Mouse (Mus musculus) forebrain, embryonic 12.5 days (tissue): Measurements from ENCODE around the gene Atp6v1b1. TPM values are rescaled to one million over a fixed set of nuclear protein-coding genes. Genes with fewer than 3 reads are reported as not detected.

ENCODE experiments used
- ATAC-seq: fragments of 200-750 bp; cut with Nextera tagmentation; 2 replicates; pipeline ENCODE4 v1.8.0; 2017; ENCODE audit warnings: moderate TSS enrichment; ENCODE audit not compliant: low FRiP score
- H3K27ac ChIP-seq: fragments of 300-500 bp; sonication (generic); 2 replicates; pipeline ENCODE4 v1.5.1; 2016; ENCODE audit warnings: mild to moderate bottlenecking
- H3K27me3 ChIP-seq: fragments of 300-500 bp; sonication (generic); 2 replicates; pipeline ENCODE4 v1.6.1; 2016; ENCODE audit warnings: mild to moderate bottlenecking
- H3K36me3 ChIP-seq: fragments of 300-500 bp; sonication (generic); replicated peaks from 2 replicates; pipeline ENCODE4 v1.6.1; 2016; ENCODE audit warnings: mild to moderate bottlenecking
- H3K4me1 ChIP-seq: fragments of 300-500 bp; sonication (generic); 2 replicates; pipeline ENCODE4 v1.6.1; 2016
- H3K4me2 ChIP-seq: fragments of 300-500 bp; sonication (generic); 2 replicates; pipeline ENCODE4 v1.6.1; 2016; ENCODE audit warnings: mild to moderate bottlenecking, moderate library complexity
- H3K4me3 ChIP-seq: fragments of 300-500 bp; sonication (generic); replicated peaks from 2 replicates; pipeline ENCODE4 v1.5.1; 2016; ENCODE audit warnings: mild to moderate bottlenecking
- H3K9ac ChIP-seq: fragments of 300-500 bp; sonication (generic); 2 replicates; pipeline ENCODE4 v1.6.1; 2016; ENCODE audit warnings: mild to moderate bottlenecking
- H3K9me3 ChIP-seq: fragments of 300-500 bp; sonication (generic); 2 replicates; pipeline ENCODE4 v1.6.1; 2016
- WGBS: fragments of 180-500 bp; shearing (Covaris S2); methylation state at CpG from one replicate; pipeline ENCODE4 v1.1.7; 2016; 5-methylcytosine and 5-hydroxymethylcytosine counted together
- polyA plus RNA-seq: library from polyadenylated mRNA; unstranded; fragments of >200 nt; fragmentation: Nextera tagmentation; extraction: Ambion mirVana; gene quantifications from 2 replicates; pipeline ENCODE4 v1.2.1, GENCODE M21; 2016

Atp6v1b1 gene
- polyA plus RNA-seq, 1 experiment from 2014 or later = not detected

GRCm38 (mm10) chr6:83728488-83728887 is 14.3 kb upstream of the Atp6v1b1 start:
- H3K36me3 ChIP-seq = no peaks in the 10 kb centered on the region
- no peaks in the 10 kb centered on the region for H3K4me1 ChIP-seq
- no peak overlapping the region for H3K4me3 ChIP-seq
- H3K9ac ChIP-seq = no peak overlapping the region
- no peak overlapping the region for H3K27ac ChIP-seq
- WGBS = 91% methylated on average over 3 of the region's 3 CpGs
- ATAC-seq = no peak
- peaks cover 41% of the 10 kb centered on the region for H3K27me3 ChIP-seq
- no peak overlapping the region for H3K4me2 ChIP-seq
- H3K9me3 ChIP-seq = no peaks in the 10 kb centered on the region

- peaks cover 34% of the 10 kb centered on the region for H3K27me3 ChIP-seq
- no peak overlapping the region for H3K4me2 ChIP-seq
- no peak overlapping the region for H3K27ac ChIP-seq
- H3K36me3 ChIP-seq = no peaks in the 10 kb centered on the region
- WGBS = 73% methylated on average over 14 of the region's 14 CpGs
- H3K4me3 ChIP-seq = no peak overlapping the region
- no peak overlapping the region for H3K9ac ChIP-seq
- ATAC-seq = no peak
- H3K9me3 ChIP-seq = no peaks in the 10 kb centered on the region
- no peaks in the 10 kb centered on the region for H3K4me1 ChIP-seq
Measured at GRCm38 (mm10) chr6:83729350-83729970, 13.3 kb upstream of the Atp6v1b1 start.

- H3K4me2 ChIP-seq = no peak overlapping the region
- H3K4me3 ChIP-seq = no peak overlapping the region
- no peaks in the 10 kb centered on the region for H3K4me1 ChIP-seq
- H3K9ac ChIP-seq = no peak overlapping the region
- no peaks in the 10 kb centered on the region for H3K9me3 ChIP-seq
- no peaks in the 10 kb centered on the region for H3K36me3 ChIP-seq
- no peak overlapping the region for H3K27ac ChIP-seq
- ATAC-seq = no peak
- WGBS = 30% methylated on average over 5 of the region's 5 CpGs
- peaks cover 31% of the 10 kb centered on the region for H3K27me3 ChIP-seq
Measured at GRCm38 (mm10) chr6:83731128-83731527, 11.7 kb upstream of the Atp6v1b1 start.

GRCm38 (mm10) chr6:83737311-83737710 is 5.5 kb upstream of the Atp6v1b1 start:
- ATAC-seq = no peak
- WGBS = 35% methylated on average over 13 of the region's 13 CpGs

GRCm38 (mm10) chr6:83738596-83738995 is 4.2 kb upstream of the Atp6v1b1 start:
- H3K36me3 ChIP-seq = no peaks in the 10 kb centered on the region
- whole genome bisulfite sequencing = 88% methylated on average over 6 of the region's 6 CpGs
- H3K9me3 ChIP-seq = no peaks in the 10 kb centered on the region
- H3K27me3 ChIP-seq = peaks cover 18% of the 10 kb centered on the region; the same call in 1 of the 2 replicates
- no peak overlapping the region for H3K4me3 ChIP-seq
- ATAC-seq = no peak
- H3K9ac ChIP-seq = no peak overlapping the region
- H3K4me2 ChIP-seq = no peak overlapping the region
- H3K4me1 ChIP-seq = no peaks in the 10 kb centered on the region
- H3K27ac ChIP-seq = no peak overlapping the region

More at GRCm38 (mm10) chr6:83737311-83737710, 5.5 kb upstream of the Atp6v1b1 start:
- Histone ChIP-seq H3K36me3 (no peaks in the 10 kb centered on the region), H3K4me2 (no peak overlapping the region), H3K27me3 (peaks cover 19% of the 10 kb centered on the region; the same call in 1 of the 2 replicates), H3K27ac (no peak overlapping the region), H3K4me1 (no peaks in the 10 kb centered on the region), H3K9me3 (no peaks in the 10 kb centered on the region), H3K9ac (no peak overlapping the region), H3K4me3 (no peak overlapping the region)

- Histone ChIP-seq H3K4me2 (no peak overlapping the region), H3K4me1 (peaks cover 7% of the 10 kb centered on the region), H3K9ac (no peak overlapping the region), H3K4me3 (no peak overlapping the region), H3K36me3 (no peaks in the 10 kb centered on the region), H3K9me3 (no peaks in the 10 kb centered on the region), H3K27ac (no peak overlapping the region), H3K27me3 (peaks cover 28% of the 10 kb centered on the region; the same call in 1 of the 2 replicates)
- 52% methylated on average over 5 of the region's 5 CpGs for WGBS
- ATAC-seq = no peak
Measured at GRCm38 (mm10) chr6:83743212-83743611, 422 bp downstream of the Atp6v1b1 start.

GRCm38 (mm10) chr6:83744126-83744525 is 1.3 kb downstream of the Atp6v1b1 start:
- Histone ChIP-seq H3K4me1 (peaks cover 7% of the 10 kb centered on the region), H3K27me3 (peaks cover 32% of the 10 kb centered on the region; the same call in 1 of the 2 replicates)
- 67% methylated on average over 5 of the region's 5 CpGs for WGBS

GRCm38 (mm10) chr6:83744557-83744956 is 1.8 kb downstream of the Atp6v1b1 start:
- no peaks in the 10 kb centered on the region for H3K9me3 ChIP-seq
- peaks cover 7% of the 10 kb centered on the region for H3K4me1 ChIP-seq
- H3K4me2 ChIP-seq = no peak overlapping the region
- peaks cover 36% of the 10 kb centered on the region; the same call in 1 of the 2 replicates for H3K27me3 ChIP-seq
- ATAC-seq = no peak
- H3K4me3 ChIP-seq = no peak overlapping the region
- no peak overlapping the region for H3K9ac ChIP-seq
- H3K27ac ChIP-seq = no peak overlapping the region
- no peaks in the 10 kb centered on the region for H3K36me3 ChIP-seq
- WGBS = 66% methylated on average over 5 of the region's 5 CpGs

More at GRCm38 (mm10) chr6:83744126-83744525, 1.3 kb downstream of the Atp6v1b1 start:
- Histone ChIP-seq H3K36me3 (no peaks in the 10 kb centered on the region), H3K9me3 (no peaks in the 10 kb centered on the region), H3K27ac (no peak overlapping the region), H3K4me2 (no peak overlapping the region), H3K4me3 (no peak overlapping the region), H3K9ac (no peak overlapping the region)
- no peak for ATAC-seq

- Histone ChIP-seq H3K4me1 (peaks cover 7% of the 10 kb centered on the region), H3K4me2 (no peak overlapping the region)
Measured at GRCm38 (mm10) chr6:83745466-83745865, 2.7 kb downstream of the Atp6v1b1 start.

GRCm38 (mm10) chr6:83749286-83749685 is 6.5 kb downstream of the Atp6v1b1 start:
- H3K9me3 ChIP-seq = no peaks in the 10 kb centered on the region

More at GRCm38 (mm10) chr6:83745466-83745865, 2.7 kb downstream of the Atp6v1b1 start:
- Histone ChIP-seq H3K9ac (no peak overlapping the region), H3K27ac (no peak overlapping the region), H3K36me3 (no peaks in the 10 kb centered on the region), H3K9me3 (no peaks in the 10 kb centered on the region), H3K27me3 (peaks cover 33% of the 10 kb centered on the region; the same call in 1 of the 2 replicates), H3K4me3 (no peak overlapping the region)
- WGBS = 41% methylated on average over 2 of the region's 2 CpGs
- ATAC-seq = no peak

GRCm38 (mm10) chr6:83750171-83750684 is 7.4 kb downstream of the Atp6v1b1 start:
- Histone ChIP-seq H3K36me3 (no peaks in the 10 kb centered on the region), H3K27ac (no peak overlapping the region), H3K9me3 (no peaks in the 10 kb centered on the region), H3K4me1 (peaks cover 7% of the 10 kb centered on the region), H3K4me2 (no peak overlapping the region), H3K9ac (no peak overlapping the region), H3K4me3 (no peak overlapping the region), H3K27me3 (peaks cover 60% of the 10 kb centered on the region)
- no peak for ATAC-seq
- 8% methylated on average over 11 of the region's 11 CpGs for WGBS

More at GRCm38 (mm10) chr6:83749286-83749685, 6.5 kb downstream of the Atp6v1b1 start:
- WGBS = 54% methylated on average over 3 of the region's 3 CpGs
- Histone ChIP-seq H3K4me2 (no peak overlapping the region), H3K9ac (no peak overlapping the region), H3K27ac (no peak overlapping the region), H3K4me3 (no peak overlapping the region), H3K36me3 (no peaks in the 10 kb centered on the region), H3K4me1 (peaks cover 7% of the 10 kb centered on the region), H3K27me3 (peaks cover 59% of the 10 kb centered on the region)
- no peak for ATAC-seq

GRCm38 (mm10) chr6:83756051-83756450 is 13.3 kb downstream of the Atp6v1b1 start:
- H3K9ac ChIP-seq = no peak overlapping the region
- no peak overlapping the region for H3K27ac ChIP-seq
- H3K4me3 ChIP-seq = no peak overlapping the region
- H3K36me3 ChIP-seq = no peaks in the 10 kb centered on the region
- no peaks in the 10 kb centered on the region for H3K4me1 ChIP-seq
- no peak overlapping the region for H3K4me2 ChIP-seq
- ATAC-seq = no peak
- 74% methylated on average over 9 of the region's 9 CpGs for WGBS
- no peaks in the 10 kb centered on the region for H3K9me3 ChIP-seq
- peaks cover 89% of the 10 kb centered on the region for H3K27me3 ChIP-seq

- H3K27ac ChIP-seq = no peak within 1 kb of the TSS
- 18% methylated on average over 6 of the region's 6 CpGs for WGBS
- H3K27me3 ChIP-seq = peaks cover 72% of the 10 kb centered on the region
- peak within 1 kb of the TSS; percentile 55 for H3K4me2 ChIP-seq
- H3K9me3 ChIP-seq = no peaks in the 10 kb centered on the region
- peaks cover 9% of the 10 kb centered on the region for H3K4me1 ChIP-seq
- H3K36me3 ChIP-seq = no peaks in the 10 kb centered on the region
- ATAC-seq = no peak
- H3K4me3 ChIP-seq = peak within 1 kb of the TSS; percentile 29
- no peak within 1 kb of the TSS for H3K9ac ChIP-seq
Measured at GRCm38 (mm10) chr6:83762344-83762743, 19.6 kb downstream of the Atp6v1b1 start, which contains the start of gene Ankrd53. Gene Ankrd53, plus strand, starts transcription at chr6:83762644.
